Mouse (Mus musculus) left cerebral cortex, adult 8-10 months (tissue): ENCODE measurements at regions not wholly inside any gene's neighbourhood (a gene's known extent, or its start where the extent isn't known, plus 50 kb on each side); places are given as distances from the start of the nearest gene placed in this dataset.
"Not testable (repeated sequence)": the region's sequence is repeated elsewhere in the genome, so short reads cannot be mapped to it uniquely, and the experiment has no call there.

Experiments
- DNase-seq, 2 experiments: peaks; one replicate each; pipeline ENCODE4 v3.0.0; 2022; ENCODE audit warnings: low spot score in 2 of 2

GRCm38 (mm10) chr6:109814990-109815389 lies 830.4 kb upstream of the Grm7 start:
- DNase-seq = no peak

GRCm38 (mm10) chr6:109848313-109848712 lies 797.1 kb upstream of the Grm7 start:
- no peak for DNase-seq

GRCm38 (mm10) chr6:109855806-109856205 lies 789.6 kb upstream of the Grm7 start:
- no peak for DNase-seq

GRCm38 (mm10) chr6:109863411-109863810 lies 782.0 kb upstream of the Grm7 start:
- DNase-seq = no peak

GRCm38 (mm10) chr6:109874187-109874586 lies 771.2 kb upstream of the Grm7 start:
- no peak for DNase-seq

- peak in 1 of 2 experiments; percentile 11 for DNase-seq
Measured at GRCm38 (mm10) chr6:109874625-109875040, 770.7 kb upstream of the Grm7 start.

DNA sequence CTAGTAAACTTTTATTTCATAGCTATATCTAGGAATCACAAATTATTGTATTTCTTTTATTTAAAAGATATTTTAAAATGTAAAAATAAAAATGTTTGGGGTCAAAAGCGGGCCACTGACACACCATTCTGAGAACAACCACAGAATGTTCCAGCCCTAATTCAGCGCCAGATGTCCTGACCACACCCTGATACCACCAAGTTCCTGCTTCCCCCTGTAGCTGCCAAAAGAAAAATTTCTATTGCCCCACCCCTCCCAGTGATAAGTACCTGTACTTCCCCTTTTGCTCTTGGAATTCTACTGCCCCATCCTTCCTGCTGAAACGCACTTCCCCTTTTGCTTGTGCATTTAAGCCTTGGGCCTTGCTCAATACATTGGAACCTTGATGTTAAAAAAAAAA lies 769.8 kb upstream of the Grm7 start:
- not testable (repeated sequence) for DNase-seq

- DNase-seq = no peak
Measured at GRCm38 (mm10) chr6:109879145-109879544, 766.2 kb upstream of the Grm7 start.

DNA sequence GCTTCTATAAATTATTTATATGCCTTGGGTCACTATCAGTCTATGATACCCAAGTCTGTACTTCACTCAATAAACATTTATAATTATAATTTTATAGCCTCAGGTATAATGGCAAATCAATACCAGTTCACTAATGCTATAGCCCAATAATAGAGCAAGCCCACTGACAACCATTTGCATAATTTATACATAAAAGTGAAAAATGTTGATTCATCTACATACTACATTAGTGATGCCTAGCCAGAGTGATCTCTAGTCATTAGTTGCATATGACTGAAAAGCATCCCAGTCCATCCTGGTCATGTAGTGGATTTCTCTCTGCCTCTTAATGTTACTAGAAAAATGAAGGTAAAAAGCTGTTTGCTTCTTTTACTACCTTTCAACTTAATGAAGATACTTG lies 721.6 kb upstream of the Grm7 start:
- no peak for DNase-seq

GRCm38 (mm10) chr6:109948491-109948890 lies 696.9 kb upstream of the Grm7 start:
- DNase-seq = no peak

GRCm38 (mm10) chr6:109948928-109949327 lies 696.5 kb upstream of the Grm7 start:
- no peak for DNase-seq

GRCm38 (mm10) chr6:109957901-109958300 lies 687.5 kb upstream of the Grm7 start:
- not testable (repeated sequence) for DNase-seq
